Mouse (Mus musculus) layer of hippocampus, adult 18-20 months (tissue): ENCODE measurements around the gene Pnn. TPM values are rescaled to one million over a fixed set of nuclear protein-coding genes. Genes with fewer than 3 reads are reported as not detected.

Source experiments
- DNase-seq, 2 experiments: peaks; one replicate each; pipeline ENCODE4 v3.0.0; 2022; ENCODE audit warnings: low spot score in 2 of 2
- total RNA-seq, 2 experiments: library from RNA; stranded (reverse); gene quantifications; 2 replicates each; pipeline ENCODE4 v1.2.3; 2021

The Pnn gene
- total RNA-seq, 2 experiments from 2014 or later: 57.2 to 61.0 TPM

- no peak for DNase-seq
Observed at GRCm38 (mm10) chr12:59072286-59072685, 5.6 kb downstream of the Pnn start.

GRCm38 (mm10) chr12:59074052-59074451 is 7.4 kb downstream of the Pnn start:
- DNase-seq: peak in 1 of 2 experiments; percentile 15

GRCm38 (mm10) chr12:59076996-59077395 is 10.3 kb downstream of the Pnn start:
- no peak for DNase-seq

- DNase-seq: no peak
Observed at GRCm38 (mm10) chr12:59077883-59078282, 11.2 kb downstream of the Pnn start.

GRCm38 (mm10) chr12:59080461-59080860 is 13.8 kb downstream of the Pnn start:
- DNase-seq: no peak

GRCm38 (mm10) chr12:59084446-59084845 is 17.8 kb downstream of the Pnn start:
- no peak for DNase-seq

GRCm38 (mm10) chr12:59086171-59086570 is 19.5 kb downstream of the Pnn start:
- no peak for DNase-seq

- no peak for DNase-seq
Observed at GRCm38 (mm10) chr12:59093543-59093942, 26.9 kb downstream of the Pnn start.

GRCm38 (mm10) chr12:59095104-59096025 is 28.7 kb downstream of the Pnn start, which contains the start of gene Mia2:
Mia2 (plus strand) TSS chr12:59095799.
- no peak for DNase-seq

- DNase-seq: no peak
Observed at GRCm38 (mm10) chr12:59104771-59105170, 38.1 kb downstream of the Pnn start.

GRCm38 (mm10) chr12:59105914-59106313 is 39.2 kb downstream of the Pnn start:
- DNase-seq: no peak

- DNase-seq: no peak
Observed at GRCm38 (mm10) chr12:59106491-59106890, 39.8 kb downstream of the Pnn start.

GRCm38 (mm10) chr12:59107926-59108325 is 41.2 kb downstream of the Pnn start:
- no peak for DNase-seq

GRCm38 (mm10) chr12:59117184-59117583 is 50.5 kb downstream of the Pnn start:
- peak in 1 of 2 experiments; percentile 22 for DNase-seq

Other genes with a start within 250 kb of the Pnn start
- 100 to 1,000 TPM in 1 of 2 experiments, 10 to 100 TPM in 1; 99.5 to 105 TPM for gene Sec23a, start 54.9 kb upstream of the Pnn start, total RNA-seq
- 1 to 10 TPM; 8.3 to 8.8 TPM for gene Gemin2, start 53.5 kb upstream of the Pnn start, total RNA-seq
- 100 to 1,000 TPM; 103 to 118 TPM for gene Trappc6b, start 5.4 kb upstream of the Pnn start, total RNA-seq
- 10 to 100 TPM; 44.2 to 48.4 TPM for gene Mia2, start 28.9 kb downstream of the Pnn start, total RNA-seq
- 10 to 100 TPM; 60.3 to 64.4 TPM for gene Fbxo33, start 152.8 kb downstream of the Pnn start, total RNA-seq